Mouse (Mus musculus): ENCODE results near the gene Trim40. TPM values are rescaled to one million over a fixed set of nuclear protein-coding genes. Genes with fewer than 3 reads are reported as not detected.

Trim40 gene
- total RNA-seq, 1 experiment: 0.18 TPM

DNA sequence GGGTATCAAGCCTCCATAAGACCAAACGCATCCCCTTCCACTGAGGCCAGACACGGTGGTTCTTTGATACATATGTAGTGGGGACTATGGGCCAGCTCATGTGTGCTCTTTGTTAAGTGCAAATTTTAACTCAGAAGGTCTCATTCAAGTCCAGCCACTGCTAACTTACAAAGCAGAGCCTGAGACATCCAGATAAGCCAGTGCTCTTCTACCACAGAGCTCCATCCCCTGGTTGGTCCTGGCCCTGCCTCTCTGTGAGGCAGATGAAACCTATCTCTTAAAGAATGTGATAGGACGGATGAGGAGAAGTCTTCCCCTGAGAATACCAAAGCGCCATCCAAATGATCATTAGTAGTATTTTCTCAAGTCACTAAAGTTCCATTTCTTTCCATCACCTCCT is 9.5 kb upstream of the Trim40 start:
- in situ Hi-C loops (cut with MboI; ENCODE audit: low sequenced_read_pairs in 2 of 2, unreplicated experiment in 2 of 2): loop anchor here in 1 of 2 experiments (10.0 kb wide), 1 partner anchor 305 kb away; the partner anchor contains the start of gene Olfr94
- H3K9ac ChIP-seq (ENCODE audit: insufficient read depth, low read depth, low read length, poor library complexity, severe bottlenecking): no peak overlapping the region
- H3K4me3 ChIP-seq (ENCODE audit: insufficient read depth in 1 of 2, low read depth in 1 of 2, low read length in 2 of 2, poor library complexity in 1 of 2, severe bottlenecking in 1 of 2): no peak overlapping the region
- no peaks in the 10 kb centered on the region for H3K9me3 ChIP-seq (ENCODE audit: control insufficient read depth, insufficient read depth, low read depth, low read length)
- TF ChIP-seq ZNF384 (IDR thresholded peaks at IDR 0.05; ENCODE audit: low read depth, low read length) (no peak), ZC3H11A (IDR thresholded peaks at IDR 0.05; ENCODE audit: borderline replicate concordance, low read depth, low read length) (no peak), HCFC1 (IDR thresholded peaks at IDR 0.05; ENCODE audit: borderline replicate concordance, insufficient read depth, low read length) (no peak), CHD2 (IDR thresholded peaks at IDR 0.05; ENCODE audit: low read depth, low read length) (no peak), MAFK (IDR thresholded peaks at IDR 0.05; ENCODE audit: insufficient read depth, low read depth, low read length) (no peak)
- H3K4me1 ChIP-seq (ENCODE audit: control insufficient read depth in 2 of 2, insufficient read depth in 2 of 2, low read length in 2 of 2, poor library complexity in 1 of 2): peaks cover 3 to 4% of the 10 kb centered on the region in 2 experiments; a peak in 2 of 4 replicates
- no peaks in the 10 kb centered on the region for H3K36me3 ChIP-seq (ENCODE audit: control insufficient read depth, insufficient read depth, low read length, poor library complexity, severe bottlenecking)
- DNase-seq (ENCODE audit: low read depth, low spot score): no peak
- no peak overlapping the region for H3K27ac ChIP-seq (ENCODE audit: insufficient read depth, low read depth, low read length, poor library complexity, severe bottlenecking)

- TF ChIP-seq MAFK (IDR thresholded peaks at IDR 0.05; ENCODE audit: insufficient read depth, low read depth, low read length): no peak
- no peak for TF ChIP-seq ZC3H11A (IDR thresholded peaks at IDR 0.05; ENCODE audit: borderline replicate concordance, low read depth, low read length)
- Histone ChIP-seq H3K4me3 (ENCODE audit: insufficient read depth in 1 of 2, low read depth in 1 of 2, low read length in 2 of 2, poor library complexity in 1 of 2, severe bottlenecking in 1 of 2) (no peak within 1 kb of the TSS), H3K36me3 (ENCODE audit: control insufficient read depth, insufficient read depth, low read length, poor library complexity, severe bottlenecking) (no peaks in the 10 kb centered on the region), H3K4me1 (ENCODE audit: control insufficient read depth in 2 of 2, insufficient read depth in 2 of 2, low read length in 2 of 2, poor library complexity in 1 of 2) (no peaks in the 10 kb centered on the region), H3K9me3 (ENCODE audit: control insufficient read depth, insufficient read depth, low read depth, low read length) (no peaks in the 10 kb centered on the region), H3K9ac (ENCODE audit: insufficient read depth, low read depth, low read length, poor library complexity, severe bottlenecking) (no peak within 1 kb of the TSS), H3K27ac (ENCODE audit: insufficient read depth, low read depth, low read length, poor library complexity, severe bottlenecking) (no peak within 1 kb of the TSS)
- in situ Hi-C loops (cut with MboI; ENCODE audit: low sequenced_read_pairs in 2 of 2, unreplicated experiment in 2 of 2): loop anchor here in 1 of 2 experiments (10.0 kb wide), 1 partner anchor 307 kb away; the partner anchor contains the start of gene Olfr94
- DNase-seq (ENCODE audit: low read depth, low spot score): no peak
These were observed 7.8 kb upstream of the Trim40 start, which contains the start of gene Trim31 for GRCm38 (mm10) chr17:36897552-36898205. Gene Trim31, plus strand, starts transcription at chr17:36898118.

- Histone ChIP-seq H3K4me1 (ENCODE audit: control insufficient read depth in 2 of 2, insufficient read depth in 2 of 2, low read length in 2 of 2, poor library complexity in 1 of 2) (no peaks in the 10 kb centered on the region), H3K4me3 (ENCODE audit: insufficient read depth in 1 of 2, low read depth in 1 of 2, low read length in 2 of 2, poor library complexity in 1 of 2, severe bottlenecking in 1 of 2) (no peak overlapping the region), H3K36me3 (ENCODE audit: control insufficient read depth, insufficient read depth, low read length, poor library complexity, severe bottlenecking) (no peaks in the 10 kb centered on the region), H3K9me3 (ENCODE audit: control insufficient read depth, insufficient read depth, low read depth, low read length) (no peaks in the 10 kb centered on the region), H3K9ac (ENCODE audit: insufficient read depth, low read depth, low read length, poor library complexity, severe bottlenecking) (no peak overlapping the region), H3K27ac (ENCODE audit: insufficient read depth, low read depth, low read length, poor library complexity, severe bottlenecking) (no peak overlapping the region)
- in situ Hi-C loops (cut with MboI; ENCODE audit: low sequenced_read_pairs in 2 of 2, unreplicated experiment in 2 of 2): loop anchor here in 1 of 2 experiments (10.0 kb wide), 1 partner anchor 308 kb away; the partner anchor contains the start of gene Olfr94
- DNase-seq (ENCODE audit: low read depth, low spot score): no peak
- no peak for TF ChIP-seq MAFK (IDR thresholded peaks at IDR 0.05; ENCODE audit: insufficient read depth, low read depth, low read length)
- TF ChIP-seq CHD2 (IDR thresholded peaks at IDR 0.05; ENCODE audit: low read depth, low read length): no peak
- no peak for TF ChIP-seq ZNF384 (IDR thresholded peaks at IDR 0.05; ENCODE audit: low read depth, low read length)
- TF ChIP-seq HCFC1 (IDR thresholded peaks at IDR 0.05; ENCODE audit: borderline replicate concordance, insufficient read depth, low read length): no peak
- TF ChIP-seq ZC3H11A (IDR thresholded peaks at IDR 0.05; ENCODE audit: borderline replicate concordance, low read depth, low read length): no peak
These were observed 7.1 kb upstream of the Trim40 start for GRCm38 (mm10) chr17:36897065-36897464.

- Histone ChIP-seq H3K36me3 (ENCODE audit: control insufficient read depth, insufficient read depth, low read length, poor library complexity, severe bottlenecking) (no peaks in the 10 kb centered on the region), H3K4me1 (ENCODE audit: control insufficient read depth in 2 of 2, insufficient read depth in 2 of 2, low read length in 2 of 2, poor library complexity in 1 of 2) (no peaks in the 10 kb centered on the region), H3K9me3 (ENCODE audit: control insufficient read depth, insufficient read depth, low read depth, low read length) (no peaks in the 10 kb centered on the region), H3K9ac (ENCODE audit: insufficient read depth, low read depth, low read length, poor library complexity, severe bottlenecking) (no peak overlapping the region), H3K27ac (ENCODE audit: insufficient read depth, low read depth, low read length, poor library complexity, severe bottlenecking) (no peak overlapping the region), H3K4me3 (ENCODE audit: insufficient read depth in 1 of 2, low read depth in 1 of 2, low read length in 2 of 2, poor library complexity in 1 of 2, severe bottlenecking in 1 of 2) (no peak overlapping the region)
- in situ Hi-C loops (cut with MboI; ENCODE audit: low sequenced_read_pairs in 2 of 2, unreplicated experiment in 2 of 2): loop anchor here in 1 of 2 experiments (10.0 kb wide), 1 partner anchor 308 kb away; the partner anchor contains the start of gene Olfr94
- no peak for DNase-seq (ENCODE audit: low read depth, low spot score)
- TF ChIP-seq ZC3H11A (IDR thresholded peaks at IDR 0.05; ENCODE audit: borderline replicate concordance, low read depth, low read length): 0 out of 2 replicates have a peak, but pooled peaks have one; percentile 7
- no peak for TF ChIP-seq CHD2 (IDR thresholded peaks at IDR 0.05; ENCODE audit: low read depth, low read length)
- 0 out of 2 replicates have a peak, but pooled peaks have one; percentile 7 for TF ChIP-seq ZNF384 (IDR thresholded peaks at IDR 0.05; ENCODE audit: low read depth, low read length)
These were observed 6.7 kb upstream of the Trim40 start for GRCm38 (mm10) chr17:36896583-36896982.

Measured in ES-E14 (cell line).